Mouse (Mus musculus): Measurements from ENCODE around the gene Dscaml1.

GRCm38 (mm10) chr9:45434171-45434570 lies 7.7 kb downstream of the Dscaml1 start:
- TF ChIP-seq POLR2A (IDR thresholded peaks at IDR 0.05; ENCODE audit: control insufficient read depth, low read depth, low read length) (no peak), CTCF (IDR thresholded peaks at IDR 0.05; ENCODE audit: control insufficient read depth, insufficient read depth, insufficient replicate concordance, low read depth, low read length) (no peak)
